Mouse (Mus musculus) spleen, adult 2 months (tissue): ENCODE results near the gene Foxo1.

ENCODE experiments used
- CTCF ChIP-seq: fragments of 200-500 bp; IDR thresholded peaks from 2 replicates; pipeline ENCODE4 v1.5.1; 2011; ENCODE audit warnings: mild to moderate bottlenecking, inconsistent platforms; ENCODE audit not compliant: insufficient read depth, insufficient read length, insufficient replicate concordance; ENCODE audit errors: extremely low read depth
- POLR2A ChIP-seq: fragments of 200-500 bp; IDR thresholded peaks from 2 replicates; pipeline ENCODE4 v1.6.1; 2011; ENCODE audit warnings: low read depth, low read length, inconsistent platforms

- TF ChIP-seq CTCF (no peak), POLR2A (no peak)
These were observed 108.8 kb downstream of the Foxo1 start for GRCm38 (mm10) chr3:52376974-52377373.
